Mouse (Mus musculus) layer of hippocampus, adult 11-12 months (tissue): ENCODE results near the gene Il5.
"Not testable (repeated sequence)": the region's sequence is repeated elsewhere in the genome, so short reads cannot be mapped to it uniquely, and the experiment has no call there.

Experiments
- DNase-seq: peaks from one replicate; pipeline ENCODE4 v3.0.0; 2022; ENCODE audit warnings: low spot score

The Il5 gene

GRCm38 (mm10) chr11:53745260-53745659, 24.7 kb downstream of the Il5 start:
- no peak for DNase-seq

- DNase-seq, result no peak
These were observed 27.4 kb downstream of the Il5 start for GRCm38 (mm10) chr11:53747985-53748384.

GRCm38 (mm10) chr11:53748614-53749013, 28.0 kb downstream of the Il5 start:
- no peak for DNase-seq

GRCm38 (mm10) chr11:53749306-53749705, 28.7 kb downstream of the Il5 start:
- DNase-seq, result no peak

GRCm38 (mm10) chr11:53749716-53750352, 29.2 kb downstream of the Il5 start:
- DNase-seq, result no peak

- DNase-seq, result no peak
These were observed 34.5 kb downstream of the Il5 start for GRCm38 (mm10) chr11:53755011-53755595.

GRCm38 (mm10) chr11:53757612-53758011, 37.0 kb downstream of the Il5 start:
- DNase-seq, result no peak

GRCm38 (mm10) chr11:53758033-53758432, 37.4 kb downstream of the Il5 start:
- not testable (repeated sequence) for DNase-seq

- DNase-seq, result no peak
These were observed 38.3 kb downstream of the Il5 start for GRCm38 (mm10) chr11:53758791-53759351.

GRCm38 (mm10) chr11:53759545-53760406, 39.2 kb downstream of the Il5 start:
- DNase-seq, result no peak

- DNase-seq, result no peak
These were observed 40.7 kb downstream of the Il5 start for GRCm38 (mm10) chr11:53761284-53761683.

GRCm38 (mm10) chr11:53761822-53762221, 41.2 kb downstream of the Il5 start:
- DNase-seq, result no peak

GRCm38 (mm10) chr11:53762426-53762825, 41.8 kb downstream of the Il5 start:
- DNase-seq, result no peak

GRCm38 (mm10) chr11:53762827-53763495, 42.4 kb downstream of the Il5 start:
- peak; percentile 62 for DNase-seq

- peak; percentile 88 for DNase-seq
These were observed 43.0 kb downstream of the Il5 start for GRCm38 (mm10) chr11:53763496-53764140.

GRCm38 (mm10) chr11:53764581-53764980, 44.0 kb downstream of the Il5 start:
- DNase-seq, result no peak

GRCm38 (mm10) chr11:53768422-53769184, 48.0 kb downstream of the Il5 start:
- no peak for DNase-seq

GRCm38 (mm10) chr11:53769185-53769576, 48.6 kb downstream of the Il5 start:
- no peak for DNase-seq

GRCm38 (mm10) chr11:53769760-53770124, 49.1 kb downstream of the Il5 start, which contains the start of gene Irf1:
Irf1 (plus strand) TSS chr11:53770014.
- peak; percentile 90 for DNase-seq

GRCm38 (mm10) chr11:53770125-53770791, 49.7 kb downstream of the Il5 start:
- DNase-seq, result peak; percentile 54
